Mouse (Mus musculus): ENCODE results near the gene Rrn3.
"Not testable (repeated sequence)": the region's sequence is repeated elsewhere in the genome, so short reads cannot be mapped to it uniquely, and the experiment has no call there.

The Rrn3 gene

DNA sequence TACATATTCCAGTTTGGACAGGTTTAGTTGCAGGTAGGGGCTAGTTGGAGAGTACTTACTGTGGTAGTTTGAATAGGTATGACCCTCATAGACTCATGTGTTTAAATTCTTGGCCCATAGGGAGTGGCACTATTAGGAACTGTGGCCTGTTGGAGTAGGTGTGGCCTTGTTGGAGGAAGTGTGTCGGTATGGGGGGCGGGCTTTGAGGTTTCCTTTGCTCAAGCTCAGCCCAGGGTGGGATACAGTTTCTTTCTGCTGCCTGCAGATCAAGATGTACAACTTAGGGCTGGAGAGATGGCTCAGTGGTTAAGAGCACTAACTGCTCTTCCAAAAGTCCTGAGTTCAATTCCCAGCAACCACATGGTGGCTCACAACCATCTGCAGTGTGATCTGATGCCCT lies 12.9 kb downstream of the Rrn3 start:
- DNase-seq: not testable (repeated sequence)

- DNase-seq: no peak
Measured at GRCm38 (mm10) chr16:13796746-13797175, 16.3 kb downstream of the Rrn3 start.

DNA sequence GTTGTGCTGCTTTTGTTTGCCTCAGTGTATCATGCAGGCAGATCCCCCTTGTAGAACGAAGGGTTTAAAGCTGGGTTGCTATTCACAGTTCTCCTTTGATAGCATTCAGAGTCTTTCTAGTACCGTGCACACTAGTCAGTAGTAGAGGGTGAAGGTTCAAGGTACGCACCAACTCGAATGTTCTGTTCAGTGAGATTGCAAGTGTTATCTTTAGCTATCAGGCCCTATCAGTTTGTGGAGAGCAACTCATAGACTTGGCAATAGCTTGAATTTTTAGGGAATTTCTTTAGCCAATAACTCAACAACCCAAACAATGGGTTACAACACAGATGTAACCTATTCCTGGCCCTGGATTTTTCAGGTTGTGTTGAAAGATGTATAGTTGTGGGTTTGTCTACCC lies 20.7 kb downstream of the Rrn3 start:
- no peak for DNase-seq

- no peak for DNase-seq
Measured at GRCm38 (mm10) chr16:13804666-13805065, 24.2 kb downstream of the Rrn3 start.

GRCm38 (mm10) chr16:13807616-13808015 lies 27.1 kb downstream of the Rrn3 start:
- no peak for DNase-seq

DNA sequence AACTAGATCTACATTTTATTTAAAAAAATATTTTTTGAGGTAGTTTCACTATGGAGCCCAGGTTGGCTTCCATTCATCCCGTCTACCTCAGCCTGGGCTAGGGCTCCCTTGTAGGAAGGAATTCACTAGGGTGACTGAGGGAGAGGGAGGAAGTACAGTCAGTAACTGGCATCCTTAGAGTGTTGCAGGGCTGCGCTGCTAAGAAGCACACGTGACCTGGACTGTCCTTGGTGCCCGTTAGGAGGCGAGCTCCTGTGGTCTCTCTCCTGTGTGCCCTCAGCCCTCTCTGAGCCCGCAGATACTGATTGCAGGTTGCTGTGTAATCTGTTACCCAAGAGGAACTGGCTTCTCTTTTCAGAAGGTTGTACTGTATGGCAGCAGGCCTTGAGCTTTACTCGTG lies 27.9 kb downstream of the Rrn3 start:
- DNase-seq: no peak

- no peak for DNase-seq
Measured at GRCm38 (mm10) chr16:13812152-13812551, 31.6 kb downstream of the Rrn3 start.

DNA sequence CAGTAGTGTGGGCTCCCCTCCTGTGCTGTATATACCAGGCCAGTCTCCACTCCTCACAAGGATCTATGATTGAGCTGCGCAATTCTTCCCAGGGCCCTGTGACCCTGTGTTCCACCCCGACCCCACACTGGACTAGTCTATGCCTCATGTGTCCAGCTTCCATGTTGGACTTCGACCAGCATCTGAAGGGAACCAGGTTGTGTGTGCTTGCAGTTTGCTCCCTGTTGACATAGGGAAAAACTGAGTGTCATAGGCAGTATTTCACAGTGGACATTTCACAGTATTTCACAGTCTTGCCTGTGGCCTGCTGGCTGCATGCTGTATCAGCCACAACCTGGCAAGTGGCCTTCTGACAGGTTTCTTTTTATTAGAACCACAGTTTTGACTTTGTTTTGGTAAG lies 32.7 kb downstream of the Rrn3 start:
- no peak for DNase-seq

DNA sequence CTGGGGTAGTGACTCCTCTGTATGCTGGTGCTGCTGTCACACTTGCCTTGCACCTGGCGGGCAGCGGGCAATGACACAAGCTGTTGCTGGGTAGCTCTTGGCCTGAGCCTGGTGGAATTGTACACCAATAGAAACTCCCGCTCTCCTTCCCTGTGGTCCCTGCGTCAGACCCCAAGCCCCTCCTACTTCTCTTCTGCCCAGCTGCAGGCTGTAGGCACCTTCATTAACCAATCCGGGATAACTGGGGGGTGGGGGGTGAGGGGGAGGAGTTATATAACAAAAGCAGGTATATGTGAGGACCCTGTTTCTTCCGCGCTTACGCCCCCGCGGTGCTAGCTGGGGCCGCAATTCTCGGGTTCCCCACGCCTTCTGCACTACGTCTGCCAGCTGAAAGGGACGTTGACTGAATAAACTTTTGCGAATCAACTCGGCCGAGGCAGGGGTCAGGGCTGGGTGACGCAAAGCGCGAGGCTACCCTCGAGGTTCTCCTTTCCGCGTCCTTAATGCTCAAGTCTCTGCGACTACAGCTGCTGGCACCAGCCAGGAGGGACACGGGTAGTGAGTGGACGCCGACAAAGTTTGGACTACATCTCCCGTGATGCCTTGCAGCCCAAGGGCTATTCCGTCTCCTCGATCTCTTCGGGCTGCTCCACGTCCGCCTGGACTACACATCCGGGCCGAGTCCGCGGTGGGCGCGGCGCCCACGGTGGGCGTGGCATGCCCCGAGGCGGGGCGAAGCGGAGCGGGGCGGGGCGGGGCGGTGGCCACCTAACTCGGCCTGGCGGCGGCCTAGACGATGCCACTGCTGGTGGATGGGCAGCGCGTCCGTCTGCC lies 38.3 kb downstream of the Rrn3 start, which contains the start of gene Ntan1:
Ntan1 (plus strand) TSS at position 286 of the 834 bp plus-strand sequence.
- DNase-seq: peak; percentile 93

- DNase-seq: no peak
Measured at GRCm38 (mm10) chr16:13819394-13819743, 38.9 kb downstream of the Rrn3 start.

- DNase-seq: no peak
Measured at GRCm38 (mm10) chr16:13819806-13820500, 39.4 kb downstream of the Rrn3 start.

- DNase-seq: no peak
Measured at GRCm38 (mm10) chr16:13820771-13821170, 40.3 kb downstream of the Rrn3 start.

- no peak for DNase-seq
Measured at GRCm38 (mm10) chr16:13825781-13826490, 45.4 kb downstream of the Rrn3 start.

DNA sequence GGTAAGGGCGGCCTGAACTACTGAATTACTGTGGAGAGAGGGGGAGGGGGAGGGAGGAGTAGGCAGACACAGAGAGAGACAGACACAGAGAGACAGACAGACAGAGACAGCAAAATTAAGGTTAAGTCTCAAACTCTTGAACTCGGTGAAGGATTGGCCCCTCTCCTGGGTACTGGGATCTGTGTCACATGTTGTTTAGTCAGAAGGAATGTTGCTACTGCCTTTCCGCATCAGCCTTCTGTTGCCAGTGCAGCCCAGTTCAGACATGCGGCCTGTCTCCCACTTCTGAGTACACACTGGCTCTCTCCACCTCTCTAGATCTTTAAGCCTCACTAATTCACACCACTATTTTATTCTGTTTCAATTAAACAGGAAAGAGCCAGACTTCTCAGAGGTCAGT lies 46.0 kb downstream of the Rrn3 start:
- DNase-seq: no peak

DNA sequence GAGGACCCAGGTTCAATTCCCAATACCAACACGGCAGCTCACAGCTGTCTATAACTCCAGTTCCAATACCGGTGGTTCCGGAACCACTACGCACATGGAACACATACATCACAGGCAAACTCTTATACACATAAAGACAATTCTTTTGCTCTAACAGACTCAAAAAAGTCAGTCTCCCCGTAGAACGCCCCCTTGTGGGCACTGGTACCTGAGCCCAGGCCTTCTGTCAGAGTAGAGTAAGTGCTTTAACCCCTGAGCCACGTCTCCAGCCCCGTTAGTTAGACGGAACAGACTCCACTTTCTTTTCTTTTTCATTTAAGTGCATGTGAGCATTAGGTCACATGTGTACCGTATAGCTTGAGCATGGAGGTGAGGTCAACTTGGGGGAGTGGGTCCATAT lies 49.9 kb downstream of the Rrn3 start:
- DNase-seq: no peak

DNA sequence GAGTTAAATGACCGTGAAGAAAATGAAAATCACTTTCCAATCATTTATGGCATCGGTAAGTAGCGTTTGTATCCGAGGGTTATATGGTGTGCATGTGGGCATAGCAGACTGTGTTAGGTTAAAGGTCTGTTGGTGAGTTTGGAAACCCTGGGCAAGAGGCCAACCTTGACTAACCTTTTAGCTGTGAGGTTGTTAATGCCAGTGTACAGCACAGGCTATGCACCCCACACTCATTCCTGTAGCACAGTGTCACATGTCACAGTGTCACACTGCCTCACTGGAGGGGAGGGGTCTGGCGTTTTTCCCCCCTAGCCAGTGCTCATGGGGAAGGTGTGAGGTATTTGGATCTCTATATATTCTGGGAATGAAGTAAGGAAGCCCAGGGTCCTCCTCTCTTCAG lies 51.1 kb downstream of the Rrn3 start:
- no peak for DNase-seq

- DNase-seq: no peak
Measured at GRCm38 (mm10) chr16:13834382-13834781, 53.9 kb downstream of the Rrn3 start.

DNA sequence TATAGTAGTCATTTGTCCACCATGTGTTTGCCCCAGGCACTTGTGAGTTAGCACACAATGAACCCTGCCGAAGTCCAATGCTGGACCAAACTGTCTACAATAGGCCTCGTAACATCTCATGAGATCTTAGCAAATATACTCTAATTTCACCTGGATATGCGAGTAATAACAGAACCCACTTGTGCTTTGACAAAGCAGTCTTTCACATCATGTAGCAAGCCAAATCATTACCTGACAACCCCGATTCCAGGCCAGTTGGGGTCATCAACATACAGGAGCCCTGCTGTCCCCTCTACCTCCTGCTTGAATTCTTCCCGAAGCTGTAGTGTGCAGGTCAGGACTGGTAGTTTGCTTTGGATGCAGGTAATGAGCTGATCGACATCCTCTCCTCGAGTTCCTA lies 59.5 kb downstream of the Rrn3 start:
- DNase-seq: no peak

- no peak for DNase-seq
Measured at GRCm38 (mm10) chr16:13840956-13841355, 60.4 kb downstream of the Rrn3 start.

GRCm38 (mm10) chr16:13845031-13845430 lies 64.5 kb downstream of the Rrn3 start:
- no peak for DNase-seq

DNA sequence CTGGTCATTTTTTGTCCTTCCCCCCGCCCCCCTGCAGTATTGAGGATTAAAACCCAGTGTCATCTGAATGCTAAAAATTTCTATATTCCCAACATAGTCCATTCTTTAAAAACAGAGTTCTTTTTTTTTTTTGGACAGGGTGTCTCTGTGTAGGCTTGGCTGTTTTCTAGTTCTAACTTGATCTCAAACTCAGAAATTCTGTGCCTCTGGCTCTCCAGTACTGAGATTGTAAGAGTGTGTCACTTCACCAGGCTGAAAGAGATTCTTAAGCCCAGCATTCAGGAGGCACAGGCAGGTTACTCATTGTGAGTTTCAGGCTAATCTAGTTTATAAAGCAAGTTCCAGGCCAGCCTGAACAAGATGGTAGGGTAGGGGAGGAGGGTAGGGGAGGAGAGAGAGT lies 66.2 kb downstream of the Rrn3 start:
- DNase-seq: no peak

GRCm38 (mm10) chr16:13848310-13848709 lies 67.8 kb downstream of the Rrn3 start:
- no peak for DNase-seq

DNA sequence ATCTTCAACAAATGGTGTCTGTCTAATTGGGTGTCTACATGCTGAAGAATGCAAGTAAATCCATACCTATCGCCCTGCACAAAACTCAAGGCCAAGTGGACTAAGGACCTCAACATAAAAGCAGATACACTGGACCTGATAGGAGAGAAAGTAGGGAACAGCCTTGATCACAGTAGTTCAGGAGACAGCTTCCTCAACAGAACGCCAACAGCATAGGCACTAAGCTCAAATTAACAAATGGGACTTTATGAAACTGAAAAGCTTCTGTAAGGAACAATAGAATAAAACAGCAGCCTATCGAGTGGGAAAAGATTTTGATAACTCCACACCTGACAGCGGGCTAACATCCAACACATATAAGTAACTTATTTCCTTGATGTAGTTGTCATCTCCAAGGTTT lies 70.9 kb downstream of the Rrn3 start:
- DNase-seq: no peak

DNA sequence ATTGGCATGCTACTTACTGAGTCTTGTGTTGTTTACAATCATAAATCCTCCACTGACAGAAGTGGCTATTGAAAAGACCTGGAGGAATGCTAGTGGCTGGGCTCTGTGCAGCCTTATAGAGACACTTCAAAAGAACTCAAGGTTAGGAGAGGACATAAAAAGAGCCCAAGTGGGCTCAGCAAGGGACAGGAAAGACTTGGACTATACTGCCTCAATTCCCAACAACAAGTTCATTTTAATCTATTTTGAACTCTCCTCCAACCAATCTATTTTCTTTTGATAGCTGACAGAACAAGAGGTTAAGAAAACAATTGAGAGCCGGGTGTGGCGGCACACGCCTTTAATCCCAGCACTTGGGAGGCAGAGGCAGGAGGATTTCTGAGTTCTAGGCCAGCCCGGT lies 73.4 kb downstream of the Rrn3 start:
- DNase-seq: no peak
